Mouse (Mus musculus) adrenal gland, adult (tissue): Measurements from ENCODE around the gene Zfp462.
A peak's percentile ranks its signal among the peaks of the same experiment; 100 is the strongest.
"Not testable (repeated sequence)": the region's sequence is repeated elsewhere in the genome, so short reads cannot be mapped to it uniquely, and the experiment has no call there.

Source experiments
- DNase-seq, 2 experiments: peaks; one replicate each; pipeline ENCODE4 v3.0.0; 2022 to 2023; ENCODE audit warnings: low spot score in 1 of 2; ENCODE audit not compliant: inconsistent age in 2 of 2

Gene Zfp462

DNA sequence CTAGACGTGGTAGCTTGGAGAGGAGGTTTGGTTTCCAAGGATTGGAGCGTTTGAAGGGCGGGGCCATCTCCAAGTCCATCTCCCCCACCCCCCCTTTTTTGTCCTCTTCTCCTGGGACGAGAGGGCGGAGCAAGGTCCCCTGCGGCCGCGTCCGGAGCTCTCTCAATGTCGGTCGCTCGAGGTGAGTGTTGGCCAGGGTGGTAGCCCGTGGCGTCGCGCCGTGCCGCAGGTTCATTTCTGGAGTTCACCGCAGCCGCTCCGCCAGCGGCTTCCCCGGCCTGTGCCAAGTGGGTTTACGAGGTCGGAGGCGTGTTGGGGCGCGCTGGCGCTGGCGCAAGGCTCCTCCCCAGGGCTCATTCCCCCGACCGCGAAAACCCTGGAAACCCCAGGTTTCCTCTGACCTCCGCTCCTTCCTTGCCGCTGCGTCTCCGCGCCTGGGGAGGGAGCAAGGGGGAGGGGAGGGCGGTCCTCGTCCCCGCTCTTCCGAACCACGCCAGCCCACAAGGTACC is at the start of gene Zfp462:
Gene Zfp462, plus strand, starts transcription at position 128 of the 510 bp plus-strand sequence.
- peak; percentile 80 to 93 for DNase-seq

DNA sequence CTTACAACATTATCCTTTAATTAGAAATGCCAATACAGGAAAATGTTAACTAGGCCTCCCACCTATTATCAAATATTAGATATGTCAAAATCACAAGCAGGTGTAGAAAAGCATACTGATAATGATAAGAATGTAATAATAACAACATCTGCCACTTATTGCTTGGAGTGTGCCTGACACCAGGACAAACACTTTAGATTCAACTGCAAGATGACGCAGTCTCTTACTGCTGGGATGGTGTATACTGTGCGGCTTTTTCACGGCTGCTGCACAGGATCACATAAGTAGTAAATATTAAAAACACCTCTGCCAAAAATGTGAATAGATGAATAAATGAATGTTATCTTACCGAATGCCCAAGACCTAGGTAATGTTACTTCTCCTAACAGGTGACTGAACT is 48.8 kb upstream of the Zfp462 start:
- DNase-seq: no peak

DNA sequence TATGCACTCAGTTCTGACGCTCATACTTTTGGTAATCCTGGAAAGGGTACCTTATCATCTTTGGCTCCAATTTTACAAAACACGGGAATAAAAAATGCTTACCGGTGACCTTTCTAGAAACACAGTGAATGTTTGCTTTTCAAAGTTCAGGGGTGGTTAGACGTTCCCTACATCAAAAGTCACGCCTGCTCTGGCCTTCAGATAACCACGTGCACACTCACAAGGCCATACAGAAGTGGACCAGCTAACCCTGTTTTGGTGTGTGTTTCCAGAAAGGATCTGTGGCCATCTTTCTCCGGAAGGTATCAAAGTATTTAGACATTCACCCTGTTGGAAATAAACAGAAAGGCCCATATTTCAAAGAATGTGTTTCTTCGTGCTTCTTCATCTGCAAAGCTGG is 40.2 kb upstream of the Zfp462 start:
- DNase-seq: peak; percentile 67 to 82

GRCm38 (mm10) chr4:54905399-54905953 is 39.4 kb upstream of the Zfp462 start:
- peak; percentile 17 to 63 for DNase-seq

DNA sequence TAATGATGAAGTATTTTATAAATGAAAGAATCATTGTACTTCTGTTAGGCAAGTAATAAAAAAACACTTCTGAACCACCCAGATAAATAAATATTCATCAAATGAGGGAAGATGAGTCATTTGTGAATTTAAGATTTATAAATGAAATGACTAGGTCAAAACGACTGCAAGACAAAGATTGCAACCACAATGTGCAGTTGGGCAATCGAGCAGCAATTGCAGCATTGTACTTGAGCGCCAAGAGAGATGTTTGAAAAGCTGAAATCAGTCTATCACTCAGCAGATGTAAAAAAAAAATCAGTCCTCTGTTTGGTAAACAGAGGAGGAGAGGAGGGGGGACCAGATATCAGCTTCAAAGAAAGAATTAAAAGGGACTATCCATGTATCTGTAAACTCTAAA is 34.5 kb upstream of the Zfp462 start:
- DNase-seq: peak; percentile 12 to 88

DNA sequence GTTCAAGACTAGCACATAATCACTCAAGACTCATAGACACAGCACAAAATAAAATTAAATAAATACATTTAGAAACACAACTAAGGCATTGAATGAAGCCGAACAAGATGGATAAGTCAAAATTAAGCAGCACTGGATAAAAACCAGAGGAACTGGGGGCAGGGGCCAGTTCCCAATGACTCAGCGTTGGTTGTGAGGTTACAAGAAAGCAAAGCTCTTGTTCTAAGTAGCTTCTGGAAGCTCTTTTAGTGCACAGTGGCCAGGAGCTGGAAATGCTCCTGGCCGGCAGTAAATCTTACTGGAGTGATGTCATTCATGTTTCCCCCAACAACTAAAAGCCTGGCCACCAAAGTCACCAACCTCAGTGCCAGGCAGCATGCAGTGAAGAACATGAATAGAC is 26.6 kb upstream of the Zfp462 start:
- no peak for DNase-seq

DNA sequence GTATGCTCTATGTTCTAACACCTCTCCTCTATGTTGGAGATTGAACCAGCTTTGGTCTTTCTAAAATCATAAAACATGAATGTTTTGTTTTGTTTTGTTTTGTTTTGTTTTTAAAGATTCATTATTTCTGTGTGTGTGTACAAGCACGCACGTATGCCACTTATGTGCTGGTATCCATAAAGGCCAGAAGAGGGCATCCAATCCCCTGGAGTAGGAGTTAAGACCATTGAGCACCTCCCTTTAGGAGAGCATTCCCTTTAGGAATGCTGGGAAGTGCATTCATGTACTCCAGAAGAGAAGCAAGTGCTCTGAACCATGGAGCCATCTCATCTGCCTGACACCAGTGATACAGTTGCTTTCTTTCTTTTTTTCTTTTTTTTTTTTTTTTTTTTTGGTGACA is 21.5 kb upstream of the Zfp462 start:
- no peak for DNase-seq

- no peak for DNase-seq
These were observed 20.5 kb upstream of the Zfp462 start for GRCm38 (mm10) chr4:54924306-54924705.

DNA sequence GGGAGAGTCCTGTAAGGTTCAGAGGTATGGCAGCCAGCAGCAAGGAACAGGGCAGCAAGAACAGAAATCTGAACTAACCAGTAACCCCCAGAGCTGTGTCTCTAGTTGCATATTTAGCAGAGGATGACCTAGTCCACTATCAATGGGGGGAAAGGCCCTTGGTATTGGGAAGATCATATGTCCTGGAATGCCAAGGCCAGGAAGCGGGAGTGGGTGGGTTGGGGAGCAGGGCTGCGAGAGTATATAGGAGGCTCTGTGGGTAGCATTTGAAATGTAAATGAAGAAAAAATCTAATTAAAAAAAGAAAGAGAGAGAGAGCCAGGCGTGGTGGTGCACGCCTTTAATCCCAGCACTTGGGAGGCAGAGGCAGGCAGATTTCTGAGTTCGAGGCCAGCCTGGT is 18.4 kb upstream of the Zfp462 start:
- DNase-seq: not testable (repeated sequence)

DNA sequence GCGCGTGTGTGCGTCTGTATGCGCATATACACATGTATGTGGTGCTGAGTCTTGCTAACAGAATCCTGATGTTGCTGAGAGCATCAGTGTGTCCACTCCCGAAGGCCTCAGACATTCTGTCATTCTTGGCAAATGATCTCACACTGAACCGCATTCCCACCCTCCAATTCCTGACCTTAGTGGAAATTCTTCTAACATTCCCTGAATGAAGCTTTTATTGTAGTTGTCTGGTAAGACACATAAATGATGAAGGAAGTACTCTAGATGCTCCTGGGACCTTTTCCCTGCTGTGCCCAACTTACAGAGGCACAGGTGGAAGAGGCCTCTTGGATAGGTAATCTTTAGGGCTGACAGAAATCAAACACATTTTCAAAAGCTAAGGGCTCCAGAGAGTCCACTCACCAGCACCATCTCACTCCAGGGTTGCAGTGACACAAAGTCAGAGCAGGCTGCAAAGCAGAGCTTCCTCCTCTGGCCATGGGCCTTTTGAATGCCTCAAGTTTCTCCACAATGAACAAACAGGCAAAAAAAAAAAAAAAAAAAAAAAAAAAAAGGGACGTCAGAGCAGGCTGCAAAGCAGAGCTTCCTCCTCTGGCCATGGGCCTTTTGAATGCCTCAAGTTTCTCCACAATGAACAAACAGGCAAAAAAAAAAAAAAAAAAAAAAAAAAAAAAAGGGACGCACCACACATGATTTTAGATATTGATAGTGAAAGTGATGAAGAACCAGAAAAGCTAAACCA is 17.4 kb upstream of the Zfp462 start:
- not testable (repeated sequence) for DNase-seq

DNA sequence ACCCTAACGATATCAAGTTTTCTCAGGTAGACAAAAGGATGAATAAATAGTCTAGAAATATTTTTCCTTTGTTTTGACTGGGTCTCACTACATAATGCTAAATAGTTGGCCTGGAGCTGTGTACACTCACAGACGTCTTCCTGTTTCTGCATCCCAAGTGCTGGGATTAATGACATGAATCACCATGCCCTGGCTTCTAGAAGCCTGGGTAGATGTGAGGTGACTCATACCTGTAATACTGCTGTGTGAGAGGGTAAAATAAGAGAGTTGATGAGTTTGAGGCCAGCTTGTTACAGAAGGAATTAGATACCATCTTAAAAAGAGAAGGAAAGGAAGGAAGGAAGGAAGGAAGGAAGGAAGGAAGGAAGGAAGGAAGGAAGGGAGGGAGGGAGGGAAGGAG is 15.2 kb upstream of the Zfp462 start:
- DNase-seq: no peak

- DNase-seq: no peak
These were observed 12.2 kb upstream of the Zfp462 start for GRCm38 (mm10) chr4:54932668-54933067.

GRCm38 (mm10) chr4:54937161-54937560 is 7.7 kb upstream of the Zfp462 start:
- no peak for DNase-seq

DNA sequence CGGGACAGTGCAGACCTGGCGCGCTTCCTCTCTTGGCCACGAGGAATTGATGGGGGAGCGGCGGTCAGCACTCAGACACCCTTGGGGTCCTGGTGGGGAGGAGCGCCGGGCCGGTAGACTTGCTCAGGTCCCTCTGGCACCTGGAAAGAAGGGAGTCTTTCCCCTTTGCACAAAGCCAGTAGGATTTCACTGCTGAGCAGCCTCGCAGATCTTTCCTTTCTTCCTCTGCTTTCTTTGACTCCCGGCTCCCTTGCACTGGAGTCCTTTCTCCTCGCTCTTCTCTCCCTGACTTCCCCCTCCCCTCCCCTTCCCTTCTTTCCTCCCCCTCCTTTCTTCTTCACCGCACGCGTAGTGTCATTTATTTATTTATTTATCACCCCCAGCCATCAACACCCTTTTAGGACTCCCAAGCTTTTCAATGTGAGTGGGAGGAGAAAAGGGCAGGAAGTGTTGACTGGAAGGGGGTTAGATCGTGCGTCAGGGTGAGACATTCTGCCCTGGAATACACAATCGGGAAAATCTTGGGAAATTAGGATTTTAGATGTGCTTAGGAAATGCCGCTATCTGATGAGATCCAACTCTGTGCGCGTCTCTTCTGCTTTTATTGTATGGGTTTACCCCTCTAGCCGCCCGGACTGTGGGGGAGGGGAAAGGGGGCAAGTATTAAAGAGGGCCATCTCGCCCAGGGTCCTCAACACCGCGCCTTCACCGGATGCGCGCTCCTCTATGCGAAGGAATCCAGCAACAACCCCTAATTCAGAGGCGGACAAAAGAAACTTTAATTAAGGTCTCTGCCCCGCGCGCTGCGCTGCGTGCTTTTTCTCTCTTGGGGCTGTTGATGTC is 976 bp downstream of the Zfp462 start:
- DNase-seq: peak; percentile 48 to 84

DNA sequence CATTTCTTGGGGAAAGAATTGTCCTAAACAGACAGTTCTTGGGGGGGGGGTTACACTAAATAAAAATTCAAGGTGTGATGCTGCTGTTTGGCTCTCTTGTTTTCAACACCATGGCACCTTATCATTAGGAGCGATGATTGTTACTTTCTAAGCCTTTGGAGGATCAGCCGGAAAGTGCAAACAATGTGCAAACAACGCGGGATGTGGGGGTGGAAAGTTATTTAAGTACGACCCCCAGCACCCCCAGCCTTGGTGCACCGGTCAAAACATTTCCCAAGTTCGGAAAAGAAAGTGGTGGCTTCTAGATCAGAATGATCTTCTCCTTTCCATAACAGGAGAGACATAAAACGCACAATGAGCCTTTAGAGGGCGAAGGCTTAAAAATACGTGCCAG is 1.8 kb downstream of the Zfp462 start:
- no peak for DNase-seq

DNA sequence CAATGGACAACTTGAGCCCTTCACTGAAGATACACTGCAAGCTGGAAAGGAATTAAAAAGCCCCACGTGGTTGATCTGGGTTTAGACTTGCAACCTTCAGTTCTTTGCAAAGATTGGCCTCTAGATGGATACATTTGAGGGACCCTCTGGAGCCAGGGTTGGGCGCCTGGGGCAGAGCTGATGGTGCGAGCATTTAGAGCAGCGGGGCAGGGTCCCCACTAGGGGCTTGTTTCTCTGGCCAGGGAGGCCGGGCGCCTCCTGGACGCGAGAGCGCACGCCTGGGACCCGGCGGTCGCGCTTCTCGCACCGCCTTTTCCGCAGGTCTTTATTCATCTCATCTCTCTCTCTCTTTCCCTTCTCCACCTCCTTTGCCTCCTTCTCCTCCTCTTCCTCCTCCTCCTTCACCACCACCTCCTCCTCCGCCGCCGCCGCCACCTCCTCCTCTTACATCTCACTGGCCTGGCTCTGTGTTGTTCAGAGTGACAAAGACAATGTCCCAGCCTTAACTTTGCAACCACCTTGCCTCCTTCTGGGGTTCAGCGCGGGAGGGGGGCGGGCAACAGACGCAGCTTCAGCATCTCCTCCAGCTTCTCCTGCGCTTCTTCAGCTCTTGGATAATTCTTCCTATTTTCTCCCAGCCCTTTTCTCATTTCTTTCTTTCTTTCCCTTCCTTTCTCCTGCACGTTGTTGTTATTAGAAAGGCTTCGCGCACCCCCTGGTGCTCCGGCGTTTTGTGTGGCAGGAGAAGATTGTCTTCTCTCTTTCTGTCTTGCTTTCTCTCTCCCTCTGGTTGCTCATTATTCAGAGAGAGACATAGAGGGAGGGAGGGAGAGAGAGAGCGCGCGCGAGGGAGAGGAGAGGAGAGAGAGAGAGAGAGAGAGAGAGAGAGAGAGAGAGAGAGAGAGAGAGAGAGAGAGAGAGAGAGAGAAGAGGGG is 2.5 kb downstream of the Zfp462 start:
- peak; percentile 59 to 90 for DNase-seq

GRCm38 (mm10) chr4:54947991-54948615 is 3.3 kb downstream of the Zfp462 start:
- peak; percentile 65 to 91 for DNase-seq

- DNase-seq: peak; percentile 59 to 82
These were observed 4.0 kb downstream of the Zfp462 start for GRCm38 (mm10) chr4:54948616-54949560.

DNA sequence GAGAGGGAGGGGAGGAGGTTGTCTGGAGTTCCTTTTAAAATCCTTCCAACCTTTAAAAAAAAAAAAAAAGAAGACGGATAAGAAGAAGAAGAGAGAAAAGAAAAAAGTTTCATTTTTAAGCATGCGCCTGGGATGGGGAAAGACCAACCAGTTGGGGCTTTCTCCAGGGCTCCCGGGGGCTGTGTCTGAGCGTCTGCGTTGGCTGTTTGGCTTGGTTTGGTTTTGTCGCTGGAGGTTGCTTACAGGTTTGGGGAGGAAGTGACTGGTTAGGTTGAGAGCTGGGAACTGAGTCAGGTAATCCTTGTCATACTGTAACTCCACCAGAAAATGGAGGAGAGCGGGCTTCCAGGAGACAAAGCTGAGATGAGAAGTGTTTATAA is 4.7 kb downstream of the Zfp462 start:
- peak; percentile 40 to 81 for DNase-seq
